Mouse (Mus musculus): ENCODE results near the gene Ikzf2.

DNA sequence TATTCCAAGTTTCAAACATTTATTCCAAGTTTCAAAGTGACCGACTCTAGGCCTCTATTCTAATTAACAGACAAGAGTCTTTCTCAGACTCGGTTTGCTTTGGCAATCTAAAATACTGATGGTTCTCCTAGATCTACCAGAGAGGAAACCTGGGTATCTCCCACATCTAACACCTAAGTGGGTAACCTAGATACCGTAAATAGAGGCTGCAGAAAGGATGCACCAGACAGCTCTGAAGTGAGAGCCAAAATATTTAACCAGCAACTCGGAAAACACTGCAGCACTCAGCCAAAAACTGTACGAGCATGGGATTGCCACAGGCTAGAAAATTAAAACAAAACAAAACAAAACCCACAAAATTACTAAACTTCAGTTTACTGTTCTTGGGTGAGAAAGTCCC, 6.0 kb downstream of the Ikzf2 start:
- TF ChIP-seq MAX (IDR thresholded peaks at IDR 0.05; ENCODE audit: low read depth) (no peak), CEBPB (IDR thresholded peaks at IDR 0.05; ENCODE audit: insufficient read depth, poor library complexity, severe bottlenecking) (no peak), POLR2A (IDR thresholded peaks at IDR 0.05; ENCODE audit: insufficient read length, low read depth) (no peak), POLR2AphosphoS2 (IDR thresholded peaks at IDR 0.05; ENCODE audit: insufficient read length, low read depth) (no peak), MYOG (IDR thresholded peaks at IDR 0.05; ENCODE audit: control insufficient read depth in 1 of 3, insufficient read depth in 1 of 3, insufficient read length in 2 of 3, low read depth in 2 of 3) (no peak), MYOD1 (IDR thresholded peaks at IDR 0.05; ENCODE audit: control insufficient read depth in 1 of 3, insufficient read length in 2 of 3, low read depth in 2 of 3) (no peak), E2F4 (IDR thresholded peaks at IDR 0.05; ENCODE audit: insufficient read depth) (no peak), TCF12 (IDR thresholded peaks at IDR 0.05; ENCODE audit: insufficient read depth, poor library complexity, severe bottlenecking) (no peak), TCF3 (IDR thresholded peaks at IDR 0.05; ENCODE audit: insufficient read length, low read depth) (no peak), USF1 (IDR thresholded peaks at IDR 0.05; ENCODE audit: low read depth) (no peak), REST (IDR thresholded peaks at IDR 0.05; ENCODE audit: insufficient read depth, insufficient read length) (no peak), SRF (IDR thresholded peaks at IDR 0.05; ENCODE audit: control insufficient read depth, insufficient read length, low read depth) (no peak)
